Mouse (Mus musculus) yolk sac, embryonic 10.5 days (tissue): ENCODE data around the gene Arhgap32.

Source experiments
- DNase-seq: peaks from one replicate; pipeline ENCODE4 v3.0.0-alpha.2; 2017; ENCODE audit warnings: low spot score

Arhgap32 gene

DNA sequence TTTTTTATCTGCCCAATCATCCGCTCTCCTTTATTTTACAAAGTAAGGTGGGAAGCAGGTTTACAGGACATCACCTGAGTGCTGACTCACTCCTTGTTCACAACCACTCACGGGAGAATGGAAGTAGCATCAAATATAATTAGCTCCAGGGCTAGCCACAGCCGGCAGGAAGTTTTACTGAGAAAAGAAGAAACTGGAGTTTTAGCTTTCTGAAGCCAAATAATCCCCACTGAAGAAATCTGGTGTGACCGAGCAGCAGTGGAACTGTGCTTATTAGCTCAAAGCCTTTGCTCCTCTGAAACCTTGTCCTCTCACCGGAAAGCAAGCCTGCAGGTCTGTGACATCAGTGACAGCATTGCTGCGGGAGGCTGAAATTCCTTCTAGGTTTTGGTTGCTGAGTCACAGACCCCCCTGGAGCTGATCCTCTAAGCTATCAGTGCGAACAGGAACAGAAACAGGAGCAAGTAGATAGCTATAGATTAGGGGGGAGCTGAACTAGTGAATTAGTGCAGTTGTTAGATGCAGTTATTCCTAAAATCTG, 88.6 kb downstream of the Arhgap32 start:
- DNase-seq = no peak

DNA sequence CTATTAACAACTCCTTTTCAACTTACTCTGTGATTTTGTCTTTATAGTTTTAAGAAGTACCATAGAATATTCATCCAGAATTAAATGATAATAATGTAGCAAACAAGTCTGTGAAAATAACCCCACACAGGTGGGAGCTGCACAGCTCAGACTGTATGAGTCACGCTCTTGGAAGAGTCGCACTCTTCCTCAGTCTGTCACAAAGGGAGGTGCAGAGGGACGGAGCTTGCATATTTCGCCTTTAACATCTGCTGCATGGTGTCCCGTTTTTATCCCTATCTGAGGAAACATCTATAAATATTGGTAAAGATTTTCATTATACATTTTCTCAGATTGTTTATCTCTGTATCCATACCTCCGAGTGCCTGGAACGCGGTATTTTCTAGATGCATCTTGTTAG, 91.2 kb downstream of the Arhgap32 start:
- DNase-seq = no peak

DNA sequence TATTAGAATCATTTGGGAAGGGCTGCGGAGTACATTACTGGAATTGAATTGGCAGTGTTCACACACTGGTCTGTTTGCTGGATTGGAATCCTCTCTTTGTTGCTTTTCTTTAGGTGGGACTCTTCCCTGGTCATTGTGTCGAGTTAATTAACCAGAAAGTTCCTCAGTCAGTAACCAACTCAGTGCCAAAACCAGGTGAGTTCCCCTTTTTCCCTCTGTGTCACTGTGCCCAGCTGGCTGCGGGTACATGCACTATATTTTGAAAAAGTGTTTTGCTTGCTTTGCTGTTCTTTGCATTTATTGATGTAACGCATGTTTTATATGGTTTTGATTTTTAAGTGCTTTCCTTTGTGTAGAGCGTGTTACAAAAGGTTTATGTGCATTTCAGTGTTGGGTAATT, 92.1 kb downstream of the Arhgap32 start:
- DNase-seq = no peak

- DNase-seq = no peak
Observed at GRCm38 (mm10) chr9:32216820-32217567, 101.1 kb downstream of the Arhgap32 start.

DNA sequence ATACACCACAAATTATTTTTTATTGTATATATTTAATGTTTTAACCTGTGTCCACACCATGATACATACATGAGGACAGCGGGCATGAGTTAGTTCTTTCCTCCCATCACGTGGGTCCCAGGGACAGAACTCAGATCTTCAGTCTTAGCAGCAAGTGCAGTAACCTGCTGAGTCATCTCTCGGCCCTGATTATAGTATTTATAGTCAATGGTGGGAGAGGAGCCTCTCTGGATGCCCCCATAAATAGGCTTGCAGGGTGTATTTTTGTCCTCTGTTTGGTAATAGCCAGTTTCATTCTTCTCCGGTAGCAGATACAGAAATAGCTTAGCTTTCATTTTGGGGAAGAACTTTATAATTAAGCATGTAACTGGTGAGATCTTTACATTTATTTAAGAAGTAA, 103.5 kb downstream of the Arhgap32 start:
- no peak for DNase-seq

GRCm38 (mm10) chr9:32222184-32222583, 106.2 kb downstream of the Arhgap32 start:
- DNase-seq = no peak

DNA sequence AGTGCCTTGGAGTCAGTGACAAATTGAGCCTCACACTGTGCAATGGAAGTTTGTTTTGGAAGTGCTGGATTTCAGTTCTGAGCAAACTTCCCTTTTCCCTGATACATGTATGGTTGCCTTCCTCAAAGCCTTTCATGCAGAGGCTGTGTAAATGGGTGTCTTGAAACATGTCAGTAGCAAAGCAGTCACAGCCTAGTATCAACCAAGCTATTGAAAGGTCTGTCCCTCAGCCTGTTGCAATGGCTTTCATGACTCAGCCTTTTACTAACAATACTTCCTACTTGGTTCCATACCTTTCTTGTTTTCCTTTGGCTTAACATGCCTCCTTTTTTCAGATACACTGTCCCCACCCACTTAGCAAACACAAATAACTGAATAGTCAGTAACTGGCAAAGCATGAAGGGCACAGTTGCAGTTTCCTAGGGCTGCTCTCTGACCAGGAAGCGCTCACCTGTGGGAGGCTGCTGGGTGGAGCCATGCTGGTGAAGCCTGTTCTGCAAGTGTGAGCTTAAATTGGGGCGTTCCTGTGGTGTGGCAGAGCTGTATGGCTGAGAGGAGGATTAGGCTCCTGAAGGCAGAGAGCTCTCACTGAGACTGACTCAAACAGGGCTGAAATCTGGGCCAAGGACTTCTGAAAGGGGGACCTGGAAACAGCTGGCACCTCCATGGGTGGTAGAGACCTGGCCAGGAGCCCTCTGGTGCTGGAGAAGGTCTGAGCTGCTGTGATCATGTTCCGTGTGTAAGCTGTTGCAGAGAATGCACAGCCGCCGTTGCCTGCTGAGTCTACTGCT, 108.0 kb downstream of the Arhgap32 start:
- peak; percentile 35 for DNase-seq

- no peak for DNase-seq
Observed at GRCm38 (mm10) chr9:32224937-32225336, 109.0 kb downstream of the Arhgap32 start.

DNA sequence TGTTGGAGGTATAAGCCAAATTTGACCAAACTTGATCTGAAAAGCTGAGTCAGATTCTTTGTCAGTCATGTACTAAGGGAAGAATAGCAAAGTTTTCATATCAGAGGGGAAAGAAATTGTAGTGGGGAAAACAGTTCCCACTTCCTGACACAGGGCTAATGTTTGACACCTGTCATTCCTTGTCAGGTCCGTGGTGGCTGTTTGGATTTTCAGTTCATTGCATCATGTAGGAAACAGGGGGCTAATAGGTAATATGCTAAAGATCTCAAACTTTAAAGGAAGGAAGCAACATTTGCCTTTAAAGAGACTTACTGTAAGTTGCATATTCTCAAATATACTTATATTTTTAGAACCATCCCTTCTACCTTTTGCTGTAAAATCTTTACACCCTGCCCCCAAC, 109.6 kb downstream of the Arhgap32 start:
- no peak for DNase-seq

DNA sequence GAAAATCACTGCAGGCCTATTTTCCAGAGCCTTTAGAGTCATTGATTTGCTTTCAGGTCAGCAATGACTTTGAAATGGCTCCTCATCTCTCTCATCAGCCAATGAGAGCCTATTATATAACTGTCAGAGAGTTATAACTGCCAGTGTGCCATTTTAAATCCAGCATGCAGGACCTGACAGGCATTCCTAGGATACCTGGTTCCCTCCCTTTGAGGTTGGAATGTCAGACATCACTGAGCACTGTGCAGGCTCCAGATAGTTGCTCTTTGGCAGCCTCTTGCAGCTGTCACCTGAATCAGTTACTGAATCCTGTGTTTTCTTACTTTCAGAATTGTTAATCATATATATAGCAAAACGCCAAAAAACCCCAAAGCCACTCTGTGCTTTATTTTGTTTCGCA, 111.1 kb downstream of the Arhgap32 start:
- DNase-seq = no peak

DNA sequence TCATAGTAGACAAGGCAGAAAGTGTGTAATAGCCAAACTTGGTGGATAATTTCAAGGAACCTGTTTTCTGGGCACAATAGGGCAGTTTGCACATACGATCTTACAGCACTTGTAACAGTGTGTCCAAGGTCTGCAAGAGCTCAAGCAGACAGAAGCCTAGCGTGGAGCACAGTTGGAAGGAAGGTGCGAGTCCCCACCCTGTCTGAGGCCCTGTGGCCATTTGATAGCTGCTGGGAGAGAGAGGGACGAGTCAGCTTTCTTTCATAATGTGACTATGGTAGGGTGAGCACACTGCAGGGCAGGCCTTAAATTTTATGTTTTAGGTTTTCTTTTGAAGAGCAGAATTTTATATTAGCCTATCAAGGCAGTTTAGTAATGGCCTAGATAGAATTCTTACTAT, 117.7 kb downstream of the Arhgap32 start:
- no peak for DNase-seq

DNA sequence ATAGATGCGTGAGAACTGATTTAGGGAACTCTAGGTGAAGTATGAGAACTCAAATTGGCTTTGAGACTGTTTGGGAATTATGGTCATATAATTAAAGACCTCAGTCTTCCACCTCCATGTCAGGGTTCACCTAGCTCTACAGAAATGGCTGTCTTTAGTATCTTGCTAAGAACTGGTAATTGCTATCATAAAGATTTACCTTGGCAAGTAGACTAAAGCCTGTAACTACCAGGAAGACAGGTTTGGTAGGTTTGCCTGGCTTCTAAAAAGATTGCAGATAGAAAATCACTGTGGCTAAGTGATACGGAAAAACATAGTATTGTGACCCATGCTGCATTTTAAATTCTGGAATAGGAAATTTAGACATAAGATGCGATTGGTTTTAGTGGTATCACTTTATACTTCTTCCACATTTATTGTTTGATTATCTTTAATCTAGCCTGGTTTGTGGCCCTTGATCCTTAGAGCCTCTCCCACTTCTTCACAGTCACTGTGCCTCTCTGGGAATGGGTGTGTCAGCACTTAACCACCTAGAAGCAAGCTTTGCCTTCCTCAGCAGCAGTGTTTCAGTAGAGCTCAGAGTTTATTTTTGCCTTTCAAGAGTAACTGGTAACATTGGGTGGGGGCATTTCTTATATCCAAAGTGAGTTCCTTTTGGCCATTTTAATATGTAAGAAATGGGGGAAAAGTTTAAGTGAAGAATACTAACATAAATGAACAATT, 119.0 kb downstream of the Arhgap32 start:
- DNase-seq = no peak

DNA sequence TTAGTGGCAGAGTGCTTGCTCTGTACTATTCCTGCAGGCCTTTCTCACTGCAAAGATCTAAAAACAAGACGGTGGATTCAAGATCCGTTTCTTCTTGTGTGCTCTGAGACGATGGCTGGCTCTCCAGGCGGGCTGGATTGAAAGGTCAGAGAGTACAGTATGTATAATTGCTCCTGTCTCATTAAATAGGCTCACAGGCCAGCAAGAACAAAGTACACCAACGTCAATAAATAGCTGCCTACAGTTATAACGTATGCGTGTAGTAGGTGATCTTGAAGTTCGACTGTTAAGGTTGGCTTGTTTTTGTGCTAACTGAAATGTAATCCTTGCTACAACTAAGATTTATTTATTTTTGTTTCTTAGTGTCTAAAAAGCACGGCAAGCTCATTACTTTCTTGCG, 123.0 kb downstream of the Arhgap32 start:
- DNase-seq = no peak

DNA sequence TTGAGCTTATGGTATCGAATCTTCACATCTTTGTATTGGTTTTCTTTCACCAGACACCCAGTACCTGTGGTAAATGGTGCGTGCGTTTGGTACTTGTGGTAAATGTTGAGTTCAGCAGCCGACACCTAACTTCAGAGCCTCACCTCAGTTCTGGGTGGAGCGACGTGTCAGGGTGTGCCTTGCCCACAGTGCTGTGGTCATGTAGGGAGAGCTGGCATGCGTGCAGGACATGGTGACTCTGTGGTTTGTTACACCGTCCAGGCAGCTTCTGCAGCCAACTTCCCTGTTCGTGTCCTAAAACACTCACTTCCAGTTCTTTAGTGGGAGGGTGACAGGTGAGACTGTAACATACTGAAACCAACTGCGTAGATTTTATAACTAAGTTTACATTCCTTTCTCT, 123.5 kb downstream of the Arhgap32 start:
- no peak for DNase-seq

DNA sequence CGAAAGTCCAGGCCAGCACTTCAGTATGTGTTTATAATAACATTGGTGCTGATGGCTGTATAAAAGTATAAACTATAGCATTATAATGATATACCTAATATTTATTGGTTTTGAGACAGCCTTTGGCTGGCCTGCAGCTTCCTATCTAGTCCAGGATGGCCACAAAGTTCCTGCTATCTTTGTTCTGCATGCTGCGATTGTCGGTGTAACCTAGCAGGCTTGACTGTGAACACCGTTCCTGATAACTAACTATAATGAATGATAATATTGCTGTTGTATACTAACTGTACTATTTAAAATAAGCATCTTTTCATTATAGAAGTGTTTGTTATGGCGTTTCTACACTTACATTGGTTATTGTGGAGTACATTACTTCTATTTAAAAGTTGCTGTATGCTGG, 124.5 kb downstream of the Arhgap32 start:
- DNase-seq = no peak

- DNase-seq = no peak
Observed at GRCm38 (mm10) chr9:32241637-32242199, 125.8 kb downstream of the Arhgap32 start.

- peak; percentile 47 for DNase-seq
Observed at GRCm38 (mm10) chr9:32242921-32243617, 127.1 kb downstream of the Arhgap32 start.

DNA sequence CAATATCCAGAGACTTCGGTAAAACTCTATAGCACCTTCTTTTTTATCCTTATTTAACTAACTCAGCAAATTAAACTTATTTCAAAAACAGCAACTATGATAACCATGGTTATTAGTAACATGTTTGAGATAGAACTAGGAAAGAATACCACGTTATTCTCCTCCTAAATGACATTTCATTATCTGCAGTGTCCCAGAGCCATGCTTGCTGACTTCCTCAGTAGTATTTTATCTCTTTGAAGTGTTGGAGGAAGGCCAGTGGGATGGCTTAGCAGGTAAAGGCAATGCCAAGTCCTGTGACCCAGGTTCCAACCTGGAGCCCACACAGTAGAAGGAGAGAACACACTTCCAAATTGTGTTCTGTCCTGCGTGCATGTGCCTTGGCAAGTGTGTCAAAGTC, 129.3 kb downstream of the Arhgap32 start:
- no peak for DNase-seq

DNA sequence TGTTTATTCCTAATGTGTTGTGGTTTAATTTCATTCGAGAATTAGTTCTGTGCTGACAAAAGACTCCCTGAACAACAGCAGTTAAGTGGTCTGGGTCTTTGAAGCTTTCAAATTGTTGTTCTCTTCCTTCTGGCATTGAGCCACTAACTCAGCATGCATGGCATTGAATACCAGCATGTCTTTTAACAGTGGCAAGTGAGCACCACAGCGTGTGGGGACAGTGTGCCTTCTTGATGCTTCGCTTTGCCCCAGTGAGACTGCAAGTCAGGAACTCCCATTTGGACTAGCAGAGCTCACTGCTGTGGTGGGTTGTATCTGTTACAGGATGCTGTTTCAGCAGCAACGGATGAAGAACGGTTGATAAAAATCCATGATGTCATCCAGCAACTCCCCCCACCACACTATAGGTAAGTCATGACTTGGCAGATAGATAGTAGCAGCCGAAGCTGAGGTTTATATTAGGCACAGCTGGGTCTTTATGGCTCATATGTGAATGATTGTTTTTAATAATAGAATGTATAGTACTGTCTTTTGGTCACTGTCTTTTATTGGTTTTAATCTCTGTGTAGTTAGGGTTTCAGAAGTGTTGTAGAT, 130.3 kb downstream of the Arhgap32 start:
- no peak for DNase-seq

DNA sequence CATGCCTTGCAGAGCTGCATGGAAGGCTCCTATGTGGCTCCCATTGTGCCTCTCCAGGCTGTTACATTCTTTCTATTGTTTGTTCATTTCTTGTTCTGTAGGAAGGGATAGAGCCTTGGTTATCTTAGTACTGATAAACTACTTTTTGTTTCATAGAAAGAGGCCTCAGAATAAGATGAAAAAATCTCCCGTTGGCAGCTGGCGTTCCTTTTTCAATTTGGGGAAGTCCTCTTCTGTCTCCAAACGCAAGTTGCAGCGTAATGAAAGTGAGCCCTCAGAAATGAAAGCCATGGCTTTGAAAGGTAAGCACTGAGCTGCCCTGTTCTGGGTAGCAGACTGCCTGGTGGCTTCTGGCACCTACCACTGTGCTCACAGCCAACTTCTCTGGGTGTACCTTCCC, 134.6 kb downstream of the Arhgap32 start:
- no peak for DNase-seq

DNA sequence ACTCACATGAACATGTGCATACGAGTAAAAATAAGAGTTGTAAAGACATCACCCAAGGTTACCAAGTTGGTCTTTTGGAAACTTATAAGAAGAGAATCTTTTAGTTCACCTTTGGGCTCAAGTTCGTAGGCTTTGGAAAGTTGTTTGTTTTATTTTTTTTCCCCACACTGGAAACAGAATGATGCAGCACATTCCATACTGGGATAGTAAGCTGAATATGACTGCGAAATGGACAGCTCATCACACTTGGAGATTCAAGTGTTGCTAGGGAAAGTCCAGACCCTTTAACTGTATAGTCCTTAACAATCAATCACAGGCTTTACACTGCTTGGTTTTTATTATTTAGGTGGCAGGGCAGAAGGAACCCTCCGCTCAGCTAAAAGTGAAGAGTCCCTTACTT, 137.8 kb downstream of the Arhgap32 start:
- DNase-seq = no peak
